Mouse (Mus musculus) embryonic fibroblast, embryonic 13.5 days (primary cell): ENCODE data around the gene Cntrl.

Experiments used
- CTCF ChIP-seq: IDR thresholded peaks from 2 replicates; pipeline ENCODE4 v1.5.1; 2011; ENCODE audit warnings: mild to moderate bottlenecking, control low read depth, low read length, moderate library complexity, borderline replicate concordance; ENCODE audit not compliant: insufficient read depth
- POLR2A ChIP-seq: IDR thresholded peaks from 2 replicates; pipeline ENCODE4 v1.6.1; 2011; ENCODE audit warnings: low read depth, mild to moderate bottlenecking, control low read depth, low read length, moderate library complexity

- no peak for TF ChIP-seq POLR2A
- TF ChIP-seq CTCF: no peak
These were observed 73.9 kb downstream of the Cntrl start for GRCm38 (mm10) chr2:35183115-35183673.
